Mouse (Mus musculus) G1E (cell line): ENCODE measurements around the gene Olfr419.

Experiments
- CTCF ChIP-seq: IDR thresholded peaks from 2 replicates; pipeline ENCODE4 v1.5.1; 2012; ENCODE audit warnings: low read depth, low read length, inconsistent platforms, mixed read lengths
- GATA2 ChIP-seq: IDR thresholded peaks from 2 replicates; pipeline ENCODE4 v1.6.1; 2012; ENCODE audit warnings: low read depth, low read length, inconsistent platforms, borderline replicate concordance
- TAL1 ChIP-seq: conservative IDR thresholded peaks from 2 replicates; pipeline ENCODE4 v1.6.1; 2012; ENCODE audit warnings: low read depth, low read length, inconsistent platforms, mixed read lengths

DNA sequence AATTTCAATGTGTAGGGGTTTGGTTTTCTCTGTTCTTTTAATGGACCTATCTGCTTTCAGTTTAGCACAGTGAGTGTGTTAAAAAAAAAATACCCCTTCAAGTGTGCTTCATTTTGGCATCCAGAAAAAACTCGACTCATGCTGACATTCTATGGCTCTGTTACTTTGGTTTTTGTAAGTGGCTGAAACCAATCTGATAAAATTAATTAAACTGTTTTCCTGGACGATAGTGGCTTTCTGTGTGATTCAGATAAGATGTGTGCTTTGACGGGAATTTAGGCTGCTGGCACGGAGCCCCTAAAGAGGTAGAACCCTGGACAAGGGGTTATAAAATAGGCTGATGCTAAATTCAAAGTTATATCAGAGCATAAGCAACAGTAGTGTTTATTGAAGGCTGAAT is 17.3 kb upstream of the Olfr419 start:
- TF ChIP-seq CTCF (no peak), TAL1 (no peak), GATA2 (no peak)
